Mouse (Mus musculus) spleen, adult 2 months (tissue): ENCODE measurements at regions not wholly inside any gene's neighbourhood (a gene's known extent, or its start where the extent isn't known, plus 50 kb on each side); places are given as distances from the start of the nearest gene placed in this dataset.

Experiments
- DNase-seq, 2 experiments: peaks; one replicate each; pipeline versions ENCODE4 v3.0.0 to v3.0.0-alpha.2; 2012 to 2021; ENCODE audit warnings: low spot score in 2 of 2, low read depth in 1 of 2
- H3K27ac ChIP-seq: fragments of 200-500 bp; 2 replicates; pipeline ENCODE4 v1.5.1; 2012; ENCODE audit warnings: low read length, inconsistent platforms; ENCODE audit not compliant: insufficient read depth
- H3K27me3 ChIP-seq: fragments of 200-500 bp; 2 replicates; pipeline ENCODE4 v1.6.1; 2012; ENCODE audit warnings: mild to moderate bottlenecking, moderate library complexity, low read length, inconsistent platforms; ENCODE audit not compliant: control insufficient read depth, insufficient read depth
- H3K36me3 ChIP-seq: fragments of 200-500 bp; 2 replicates; pipeline ENCODE4 v1.6.1; 2012; ENCODE audit warnings: mild to moderate bottlenecking, low read length, inconsistent platforms; ENCODE audit not compliant: control insufficient read depth, insufficient read depth
- H3K4me1 ChIP-seq: fragments of 200-500 bp; 2 replicates; pipeline ENCODE4 v1.6.1; 2011; ENCODE audit warnings: inconsistent platforms; ENCODE audit not compliant: control insufficient read depth, insufficient read depth, insufficient read length
- H3K4me3 ChIP-seq: fragments of 200-500 bp; 2 replicates; pipeline ENCODE4 v1.5.1; 2011; ENCODE audit warnings: mild to moderate bottlenecking, inconsistent platforms; ENCODE audit not compliant: insufficient read depth, insufficient read length; ENCODE audit errors: extremely low read depth
- CTCF ChIP-seq: fragments of 200-500 bp; IDR thresholded peaks from 2 replicates; pipeline ENCODE4 v1.5.1; 2011; ENCODE audit warnings: mild to moderate bottlenecking, inconsistent platforms; ENCODE audit not compliant: insufficient read depth, insufficient read length, insufficient replicate concordance; ENCODE audit errors: extremely low read depth
- POLR2A ChIP-seq: fragments of 200-500 bp; IDR thresholded peaks from 2 replicates; pipeline ENCODE4 v1.6.1; 2011; ENCODE audit warnings: low read depth, low read length, inconsistent platforms
- WGBS: fragments of 180-500 bp; shearing (Covaris S2); methylation state at CpG from one replicate; pipeline ENCODE4 v1.1.7; 2018; 5-methylcytosine and 5-hydroxymethylcytosine counted together

- no peak for DNase-seq
- no peak overlapping the region for H3K27ac ChIP-seq
- TF ChIP-seq POLR2A, result no peak
- TF ChIP-seq CTCF, result no peak
- no peaks in the 10 kb centered on the region for H3K4me1 ChIP-seq
- H3K4me3 ChIP-seq, result no peak overlapping the region
- no peaks in the 10 kb centered on the region; the same call in 1 of the 2 replicates for H3K27me3 ChIP-seq
- no peaks in the 10 kb centered on the region for H3K36me3 ChIP-seq
- 84% methylated on average over 4 of the region's 4 CpGs for WGBS
Measured at GRCm38 (mm10) chr19:26383961-26384381, 220.9 kb upstream of the Smarca2 start.

- TF ChIP-seq POLR2A, result no peak
- TF ChIP-seq CTCF, result no peak
- Histone ChIP-seq H3K4me3 (no peak overlapping the region), H3K27ac (no peak overlapping the region), H3K27me3 (no peaks in the 10 kb centered on the region; the same call in 1 of the 2 replicates), H3K36me3 (no peaks in the 10 kb centered on the region), H3K4me1 (no peaks in the 10 kb centered on the region)
- DNase-seq, result no peak
Measured at GRCm38 (mm10) chr19:26386075-26386474, 218.8 kb upstream of the Smarca2 start.

DNA sequence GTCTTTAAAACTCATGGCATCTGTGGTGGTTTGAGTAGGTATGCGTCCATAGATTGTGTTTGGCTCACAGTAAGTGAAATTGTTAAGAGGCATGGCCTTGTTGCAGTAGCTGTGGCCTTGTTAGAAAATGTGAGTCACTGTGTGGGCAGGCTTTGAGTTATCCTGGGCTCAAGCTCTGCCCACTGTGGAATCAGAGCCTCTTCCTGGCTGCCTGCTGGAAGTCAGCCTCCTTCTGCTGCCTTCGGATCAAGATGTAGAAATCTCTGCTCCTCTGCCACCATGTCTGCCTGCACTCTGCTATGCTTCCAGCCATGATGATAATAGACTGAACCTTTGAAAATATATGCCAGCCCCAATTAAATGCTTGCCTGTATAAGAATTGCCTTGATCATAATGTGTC is 192.2 kb upstream of the Smarca2 start:
- no peak for TF ChIP-seq CTCF
- no peak for TF ChIP-seq POLR2A
- Histone ChIP-seq H3K4me1 (no peaks in the 10 kb centered on the region), H3K27ac (no peak overlapping the region), H3K27me3 (no peaks in the 10 kb centered on the region), H3K4me3 (no peak overlapping the region), H3K36me3 (no peaks in the 10 kb centered on the region)
- 84% methylated on average over 2 of the region's 2 CpGs for WGBS
- DNase-seq, result no peak

- Histone ChIP-seq H3K27me3 (no peaks in the 10 kb centered on the region), H3K4me1 (no peaks in the 10 kb centered on the region), H3K4me3 (no peak overlapping the region), H3K27ac (no peak overlapping the region), H3K36me3 (no peaks in the 10 kb centered on the region)
- TF ChIP-seq POLR2A (no peak), CTCF (no peak)
- 75% methylated on average over 6 of the region's 6 CpGs for WGBS
- DNase-seq, result no peak
Measured at GRCm38 (mm10) chr19:26414476-26415024, 190.3 kb upstream of the Smarca2 start.

- DNase-seq, result no peak
- Histone ChIP-seq H3K4me3 (no peak overlapping the region), H3K36me3 (no peaks in the 10 kb centered on the region), H3K27me3 (no peaks in the 10 kb centered on the region), H3K27ac (no peak overlapping the region), H3K4me1 (no peaks in the 10 kb centered on the region)
- no peak for TF ChIP-seq POLR2A
- no peak for TF ChIP-seq CTCF
- WGBS, result 77% methylated on average over 2 of the region's 2 CpGs
Measured at GRCm38 (mm10) chr19:26419781-26420180, 185.1 kb upstream of the Smarca2 start.

- Histone ChIP-seq H3K4me1 (no peaks in the 10 kb centered on the region), H3K4me3 (no peak overlapping the region)
Measured at GRCm38 (mm10) chr19:26439163-26439562, 165.7 kb upstream of the Smarca2 start.

GRCm38 (mm10) chr19:26445309-26445708 is 159.5 kb upstream of the Smarca2 start:
- 89% methylated on average over 4 of the region's 4 CpGs for WGBS
- Histone ChIP-seq H3K4me1 (no peaks in the 10 kb centered on the region), H3K27me3 (no peaks in the 10 kb centered on the region), H3K36me3 (no peaks in the 10 kb centered on the region), H3K4me3 (no peak overlapping the region), H3K27ac (no peak overlapping the region)
- TF ChIP-seq POLR2A (no peak), CTCF (no peak)
- no peak for DNase-seq

More at GRCm38 (mm10) chr19:26439163-26439562, 165.7 kb upstream of the Smarca2 start:
- WGBS, result 81% methylated on average over 2 of the region's 2 CpGs
- H3K27ac ChIP-seq, result no peak overlapping the region
- H3K36me3 ChIP-seq, result no peaks in the 10 kb centered on the region
- no peak for DNase-seq
- H3K27me3 ChIP-seq, result no peaks in the 10 kb centered on the region
- no peak for TF ChIP-seq CTCF
- TF ChIP-seq POLR2A, result no peak
